Mouse (Mus musculus) forebrain, embryonic 14.5 days (tissue): ENCODE results near the gene Igsf11. TPM values are rescaled to one million over a fixed set of nuclear protein-coding genes. Genes with fewer than 3 reads are reported as not detected.
A peak's percentile ranks its signal among the peaks of the same experiment; 100 is the strongest.

ENCODE experiments used
- ATAC-seq: fragments of 200-750 bp; cut with Nextera tagmentation; 2 replicates; pipeline ENCODE4 v1.8.0; 2017; ENCODE audit warnings: mild to moderate bottlenecking, moderate library complexity
- DNase-seq: peaks from one replicate; pipeline ENCODE4 v3.0.0-alpha.2; 2015; ENCODE audit warnings: low spot score
- H3K27ac ChIP-seq: fragments of 300-500 bp; sonication (generic); 2 replicates; pipeline ENCODE4 v1.5.1; 2014; ENCODE audit warnings: low read depth, mild to moderate bottlenecking, control low read depth, low read length, moderate library complexity
- H3K27me3 ChIP-seq: fragments of 300-500 bp; sonication (generic); replicated peaks from 2 replicates; pipeline ENCODE4 v1.6.1; 2014; ENCODE audit warnings: low read length, control low read depth, mixed read lengths; ENCODE audit not compliant: control insufficient read depth, insufficient read depth
- H3K36me3 ChIP-seq: fragments of 300-500 bp; sonication (generic); 2 replicates; pipeline ENCODE4 v1.6.1; 2014; ENCODE audit warnings: low read length, control low read depth; ENCODE audit not compliant: control insufficient read depth, insufficient read depth
- H3K4me1 ChIP-seq: fragments of 300-500 bp; sonication (generic); 2 replicates; pipeline ENCODE4 v1.6.1; 2014; ENCODE audit warnings: antibody characterized with exemption, low read length, control low read depth; ENCODE audit not compliant: control insufficient read depth, insufficient read depth
- H3K4me2 ChIP-seq: fragments of 300-500 bp; sonication (generic); 2 replicates; pipeline ENCODE4 v1.6.1; 2014; ENCODE audit warnings: mild to moderate bottlenecking, control low read depth, low read length
- H3K4me3 ChIP-seq: fragments of 300-500 bp; sonication (generic); 2 replicates; pipeline ENCODE4 v1.5.1; 2014; ENCODE audit warnings: low read depth, low read length, control low read depth
- H3K9ac ChIP-seq: fragments of 300-500 bp; sonication (generic); 2 replicates; pipeline ENCODE4 v1.6.1; 2014; ENCODE audit warnings: mild to moderate bottlenecking, low read length, control low read depth, moderate library complexity
- H3K9me3 ChIP-seq: fragments of 300-500 bp; sonication (generic); replicated peaks from 2 replicates; pipeline ENCODE4 v1.6.1; 2016; ENCODE audit warnings: low read length, control low read depth, mixed read lengths; ENCODE audit not compliant: control insufficient read depth
- WGBS: fragments of 180-500 bp; shearing (Covaris S2); extraction: QIAGEN DNeasy Blood & Tissue Kit; methylation state at CpG from one replicate; pipeline ENCODE4 v1.1.7; 2014; 5-methylcytosine and 5-hydroxymethylcytosine counted together
- polyA plus RNA-seq: library from polyadenylated mRNA; unstranded; fragments of >200 nt; fragmentation: Nextera tagmentation; extraction: Ambion mirVana; gene quantifications from 2 replicates; pipeline ENCODE4 v1.2.1, GENCODE M21; 2014

Gene Igsf11
- polyA plus RNA-seq, 1 experiment from 2014 or later = 1.7 TPM

DNA sequence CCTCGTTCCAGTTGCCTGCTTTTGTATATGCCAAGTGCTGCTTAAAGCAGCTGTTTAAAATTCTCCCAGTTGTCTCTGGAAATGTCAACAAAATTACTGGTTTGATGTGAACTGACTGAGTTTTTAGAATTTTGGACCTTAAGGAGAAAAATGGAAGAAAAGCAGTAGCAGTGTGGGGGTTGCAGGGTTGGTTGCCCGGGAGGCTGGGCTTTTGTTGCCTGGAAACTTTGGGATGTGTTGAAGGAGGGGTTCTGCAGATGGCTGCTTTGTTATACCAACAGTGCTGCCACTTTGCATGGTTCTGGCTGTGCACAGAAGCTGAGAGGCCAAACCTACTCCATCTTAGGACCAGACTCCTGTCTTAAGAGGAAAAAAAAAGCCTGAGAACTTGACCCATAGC, 127.0 kb downstream of the Igsf11 start:
- 41% methylated on average over 2 of the region's 2 CpGs for WGBS
- Histone ChIP-seq H3K9ac (no peak overlapping the region), H3K27ac (no peak overlapping the region)

DNA sequence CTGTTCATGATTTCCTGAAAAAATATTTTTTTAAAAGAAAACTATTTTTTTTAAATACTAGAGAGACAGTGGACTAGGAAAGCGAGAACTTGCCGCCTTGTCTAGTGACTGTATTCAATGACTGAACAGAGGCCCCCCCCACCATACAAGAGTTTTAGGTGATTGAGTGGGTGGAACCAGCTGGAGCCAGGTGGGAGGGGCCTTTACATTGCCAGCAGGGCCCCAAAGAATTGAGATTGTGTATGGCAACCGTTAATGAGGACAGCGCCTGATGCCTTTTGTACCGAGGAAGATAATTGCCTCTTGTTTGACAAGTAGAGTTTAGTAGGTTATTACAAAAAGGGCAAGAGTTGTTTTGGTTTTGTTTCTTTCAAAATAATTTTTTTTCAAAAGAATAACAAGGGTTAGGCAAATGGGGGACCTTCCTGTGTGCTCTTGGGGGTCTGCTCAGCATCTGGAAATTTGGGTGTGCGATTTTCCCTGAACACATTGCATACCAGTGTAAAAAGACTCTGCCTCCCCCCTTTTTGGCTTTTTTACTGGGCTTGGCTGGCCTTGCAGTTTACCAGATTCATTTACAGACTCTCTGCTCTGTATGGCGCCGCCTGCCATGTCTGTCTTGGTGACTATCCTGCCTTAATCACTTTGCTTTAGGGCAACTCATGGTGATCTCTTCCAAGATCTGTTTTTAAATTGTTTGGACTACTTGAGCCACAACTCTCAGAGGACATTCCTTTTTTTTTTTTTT, 133.7 kb downstream of the Igsf11 start:
- no peak overlapping the region for H3K4me3 ChIP-seq
- no peak overlapping the region for H3K9ac ChIP-seq
- peaks cover 6% of the 10 kb centered on the region for H3K4me1 ChIP-seq
- no peaks in the 10 kb centered on the region for H3K36me3 ChIP-seq
- peak overlapping the region; percentile 55; the same call in 1 of the 2 replicates for H3K27ac ChIP-seq
- H3K4me2 ChIP-seq = no peak overlapping the region
- no peaks in the 10 kb centered on the region for H3K9me3 ChIP-seq
- WGBS = 7% methylated on average over 8 of the region's 8 CpGs
- peak; percentile 82 for DNase-seq
- no peaks in the 10 kb centered on the region for H3K27me3 ChIP-seq
- peak; percentile 91 for ATAC-seq

More for the DNA sequence above, 127.0 kb downstream of the Igsf11 start:
- Histone ChIP-seq H3K4me1 (peaks cover 6% of the 10 kb centered on the region; the same call in 1 of the 2 replicates), H3K9me3 (0 out of 2 replicates have a peak, but pooled peaks cover 3% of the 10 kb centered on the region), H3K36me3 (no peaks in the 10 kb centered on the region), H3K27me3 (no peaks in the 10 kb centered on the region), H3K4me3 (no peak overlapping the region), H3K4me2 (no peak overlapping the region)
- DNase-seq (peak; percentile 17), ATAC-seq (peak; percentile 60)

DNA sequence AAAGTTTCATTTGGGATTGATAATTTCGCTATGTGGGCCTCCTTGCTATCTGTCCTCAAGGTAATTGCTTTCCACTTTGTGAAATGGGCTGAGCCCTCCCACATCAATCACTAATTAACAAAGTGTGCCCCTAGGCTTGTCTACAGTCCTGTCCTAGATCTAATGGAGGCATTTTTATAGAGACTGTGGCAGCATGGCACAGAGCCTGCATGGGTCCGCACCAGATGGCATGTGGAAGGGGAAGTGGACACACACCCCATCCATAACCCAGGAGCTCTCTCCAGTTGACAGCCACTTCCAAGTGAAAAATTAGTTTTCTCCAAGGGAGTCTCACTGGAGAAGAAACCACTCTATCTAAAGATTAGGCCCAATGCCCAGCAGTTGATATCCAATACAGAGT, 138.9 kb downstream of the Igsf11 start:
- peaks cover 1% of the 10 kb centered on the region; the same call in 1 of the 2 replicates for H3K4me1 ChIP-seq
- H3K4me2 ChIP-seq = no peak overlapping the region
- ATAC-seq = no peak
- no peak overlapping the region for H3K27ac ChIP-seq
- H3K4me3 ChIP-seq = no peak overlapping the region
- no peaks in the 10 kb centered on the region for H3K27me3 ChIP-seq
- no peak for DNase-seq
- H3K36me3 ChIP-seq = no peaks in the 10 kb centered on the region
- H3K9ac ChIP-seq = no peak overlapping the region
- H3K9me3 ChIP-seq = no peaks in the 10 kb centered on the region
- WGBS = 66% methylated on average over 2 of the region's 2 CpGs

DNA sequence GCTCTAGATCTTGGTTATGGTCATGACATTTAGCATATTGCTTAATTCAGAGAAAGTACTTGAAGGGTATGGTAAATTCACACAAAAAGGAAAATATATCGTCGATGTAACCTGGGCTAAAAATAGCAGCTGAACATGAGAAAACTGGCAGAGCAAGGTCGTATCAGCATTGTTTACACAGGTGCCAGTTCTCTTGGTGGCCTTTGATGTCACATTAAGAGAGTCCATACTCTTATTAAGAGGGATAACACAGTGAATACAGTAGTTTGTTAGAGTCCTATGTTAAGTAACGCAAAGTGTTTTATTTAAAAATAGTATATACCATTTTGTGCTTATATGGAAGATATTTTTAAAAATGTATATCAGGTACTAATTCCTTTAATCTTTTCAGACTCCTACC, 144.8 kb downstream of the Igsf11 start:
- no peak for DNase-seq
- Histone ChIP-seq H3K9ac (no peak overlapping the region), H3K9me3 (no peaks in the 10 kb centered on the region), H3K27me3 (no peaks in the 10 kb centered on the region), H3K4me1 (no peaks in the 10 kb centered on the region), H3K4me2 (no peak overlapping the region), H3K27ac (no peak overlapping the region), H3K4me3 (no peak overlapping the region), H3K36me3 (no peaks in the 10 kb centered on the region)
- ATAC-seq = no peak
- 86% methylated on average over 4 of the region's 4 CpGs for WGBS

DNA sequence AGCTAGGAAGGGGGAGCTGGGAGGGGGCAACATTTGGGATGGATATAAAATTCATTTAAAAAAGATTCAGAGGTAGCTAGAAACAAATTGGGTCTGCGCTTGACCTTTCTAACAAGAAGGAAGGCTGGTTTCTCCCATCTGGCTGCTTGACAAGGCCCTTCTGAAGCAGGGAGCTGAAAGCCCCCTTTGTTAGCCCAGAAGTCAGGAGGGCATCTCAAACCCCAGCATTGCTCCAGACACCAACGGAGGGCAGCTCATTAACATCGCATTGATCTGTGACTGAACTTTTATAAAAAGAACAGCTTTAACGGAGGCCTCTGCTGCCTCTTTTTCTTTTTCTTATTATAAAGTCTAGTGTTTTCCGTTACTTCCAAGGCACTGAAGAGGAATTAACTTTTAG, 151.9 kb downstream of the Igsf11 start:
- Histone ChIP-seq H3K27me3 (no peaks in the 10 kb centered on the region), H3K36me3 (no peaks in the 10 kb centered on the region), H3K4me3 (no peak overlapping the region), H3K9ac (no peak overlapping the region), H3K4me1 (peaks cover 3% of the 10 kb centered on the region; the same call in 1 of the 2 replicates), H3K9me3 (no peaks in the 10 kb centered on the region), H3K27ac (no peak overlapping the region), H3K4me2 (no peak overlapping the region)
- peak; percentile 20 for DNase-seq
- ATAC-seq = no peak
- WGBS = 9% methylated on average over 5 of the region's 5 CpGs

DNA sequence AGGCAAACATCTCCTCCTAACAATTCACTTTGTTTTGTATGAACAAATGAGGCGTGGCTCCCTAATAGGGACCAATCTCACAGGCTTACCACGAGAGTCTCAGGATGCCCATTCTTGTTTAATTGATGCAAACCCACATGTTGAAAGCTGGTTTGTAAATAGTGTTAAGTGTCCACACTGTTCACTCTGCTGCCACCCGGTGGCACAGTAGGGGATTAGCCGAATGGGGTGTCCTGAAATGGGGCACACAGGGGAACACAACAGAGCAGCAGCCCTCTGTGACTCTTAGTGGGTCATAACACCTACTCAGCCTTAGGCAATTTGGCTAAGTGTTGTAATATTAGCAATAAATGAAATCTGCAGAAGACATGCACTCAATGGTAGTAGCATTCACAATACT, 156.4 kb downstream of the Igsf11 start:
- Histone ChIP-seq H3K27me3 (no peaks in the 10 kb centered on the region), H3K4me1 (peaks cover 3% of the 10 kb centered on the region; the same call in 1 of the 2 replicates), H3K4me2 (no peak overlapping the region), H3K9me3 (no peaks in the 10 kb centered on the region), H3K36me3 (no peaks in the 10 kb centered on the region), H3K9ac (no peak overlapping the region), H3K4me3 (no peak overlapping the region), H3K27ac (no peak overlapping the region)
- ATAC-seq (peak; percentile 88), DNase-seq (peak; percentile 89)
- WGBS = 4% methylated on average over 4 of the region's 4 CpGs

DNA sequence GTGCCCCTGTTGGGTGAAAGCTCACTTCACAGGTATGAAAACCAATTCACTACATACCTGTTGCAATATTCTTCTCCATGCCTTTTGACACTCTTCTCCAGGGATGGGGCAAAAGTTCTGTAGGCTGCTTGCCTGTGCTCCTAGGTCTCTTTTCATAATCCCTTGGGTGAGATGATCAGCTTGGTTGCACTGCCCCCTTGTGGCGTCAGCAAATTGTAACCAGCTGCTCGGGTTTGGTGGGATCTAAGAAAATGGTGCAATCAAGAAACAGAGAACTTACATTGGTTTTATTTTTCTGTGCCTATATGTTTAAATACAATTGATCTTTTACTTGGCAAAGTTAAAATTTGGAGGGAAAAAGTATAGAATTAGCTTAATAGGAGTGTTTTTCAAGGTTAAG, 160.5 kb downstream of the Igsf11 start:
- no peaks in the 10 kb centered on the region for H3K4me1 ChIP-seq
- no peaks in the 10 kb centered on the region for H3K9me3 ChIP-seq
- WGBS = 0% methylated on average over 2 of the region's 2 CpGs
- H3K36me3 ChIP-seq = no peaks in the 10 kb centered on the region
- DNase-seq (peak; percentile 89), ATAC-seq (peak; percentile 38; the same call in 1 of the 2 replicates)
- no peak overlapping the region for H3K4me3 ChIP-seq
- H3K9ac ChIP-seq = no peak overlapping the region
- no peak overlapping the region for H3K4me2 ChIP-seq
- H3K27me3 ChIP-seq = no peaks in the 10 kb centered on the region
- no peak overlapping the region for H3K27ac ChIP-seq

DNA sequence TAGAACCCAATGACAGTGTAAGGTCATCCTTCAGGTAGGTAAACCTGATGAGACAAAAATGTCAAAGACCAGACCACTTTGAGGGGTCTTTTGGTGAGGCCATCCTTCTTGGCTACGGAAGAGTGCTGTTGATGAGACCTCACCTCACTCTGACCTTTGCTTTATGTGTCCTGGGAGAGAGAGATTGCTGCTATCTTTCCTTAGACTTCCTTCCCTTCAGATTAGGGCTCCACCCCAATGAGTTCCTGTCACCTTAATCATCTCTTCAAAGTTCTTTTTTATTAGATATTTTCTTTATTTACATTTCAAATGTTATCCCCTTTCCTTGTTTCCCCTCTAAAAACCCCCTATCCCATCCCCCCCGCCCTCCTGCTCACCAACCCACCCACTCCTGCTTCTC, 161.3 kb downstream of the Igsf11 start:
- no peaks in the 10 kb centered on the region for H3K9me3 ChIP-seq
- no peak overlapping the region for H3K4me3 ChIP-seq
- H3K9ac ChIP-seq = no peak overlapping the region
- DNase-seq = no peak
- H3K4me2 ChIP-seq = no peak overlapping the region
- H3K27me3 ChIP-seq = no peaks in the 10 kb centered on the region
- no peaks in the 10 kb centered on the region for H3K36me3 ChIP-seq
- WGBS = 83% methylated on average over 2 of the region's 2 CpGs
- ATAC-seq = no peak
- H3K27ac ChIP-seq = no peak overlapping the region
- no peaks in the 10 kb centered on the region for H3K4me1 ChIP-seq

DNA sequence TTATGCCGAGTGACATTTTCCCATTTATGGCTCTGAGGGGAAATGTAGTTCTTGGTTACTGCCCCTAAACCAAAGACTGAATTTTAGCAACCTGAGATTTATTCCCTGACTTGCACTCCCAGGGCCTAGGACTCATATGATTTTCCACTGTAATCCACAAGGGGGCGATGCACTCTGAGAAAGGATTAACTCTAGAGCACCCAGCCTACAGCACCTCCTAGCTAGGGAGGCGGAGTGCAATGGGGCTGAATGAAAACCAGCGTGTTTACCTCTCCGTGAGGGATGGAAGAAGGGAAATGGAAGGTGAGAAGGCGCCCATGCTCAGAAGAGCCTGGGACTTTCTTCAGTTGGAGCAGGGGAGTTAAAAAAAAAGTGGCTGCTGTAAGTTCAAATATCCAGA, 163.6 kb downstream of the Igsf11 start:
- H3K4me1 ChIP-seq = no peaks in the 10 kb centered on the region
- no peak for ATAC-seq
- H3K27ac ChIP-seq = no peak overlapping the region
- no peak overlapping the region for H3K4me3 ChIP-seq
- DNase-seq = peak; percentile 59
- H3K9ac ChIP-seq = no peak overlapping the region
- H3K36me3 ChIP-seq = no peaks in the 10 kb centered on the region
- 25% methylated on average over 6 of the region's 6 CpGs for WGBS
- no peaks in the 10 kb centered on the region for H3K9me3 ChIP-seq
- H3K4me2 ChIP-seq = no peak overlapping the region
- H3K27me3 ChIP-seq = no peaks in the 10 kb centered on the region
